9 mouse cellular contexts compared by ENCODE assay signal in the genomic region with DNA sequence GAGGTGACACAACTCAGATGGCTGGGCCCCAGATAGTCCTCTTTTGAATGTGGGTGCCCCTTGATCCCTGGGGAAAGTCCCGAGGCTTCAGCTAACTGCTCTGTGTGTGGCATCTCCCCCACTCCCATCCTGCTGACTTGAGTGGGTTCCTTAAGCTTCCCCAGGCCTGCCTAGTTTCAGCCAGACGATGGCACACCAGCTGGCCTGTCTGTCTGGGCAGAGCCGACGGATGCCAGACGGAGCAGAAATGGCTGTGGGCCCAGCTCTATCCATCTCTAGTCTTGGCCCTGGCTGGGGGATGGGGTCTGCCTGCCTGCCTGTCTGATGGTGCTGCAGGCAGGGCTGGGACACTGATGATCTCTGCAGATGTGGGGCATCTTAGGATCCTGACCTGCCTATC. TPM values are rescaled to one million over a fixed set of nuclear protein-coding genes. Genes with fewer than 3 reads are reported as not detected.
A peak's percentile ranks its signal among the peaks of the same experiment; 100 is the strongest.
DNase-seq lines count a peak whose midpoint lies in the region; ATAC-seq and TF ChIP-seq lines count a peak whose summit lies in the region.
"Had no signal": no experiment of that assay in that cellular context is flagged by ENCODE, and none has a peak within 500 bp of the region (broad histone marks: within the 10 kb centered on the region; RNA-seq: fewer than 3 reads in every experiment).

No protein-coding gene starts in this region.

- peak overlapping the region; percentile 64 for H3K27ac ChIP-seq in midbrain, embryonic 13.5 days
- H3K27ac ChIP-seq in midbrain, embryonic 10.5 days (replicated peaks): no peak overlapping the region
- peak overlapping the region; percentile 30; the same call in 1 of the 2 replicates for H3K27ac ChIP-seq in stomach, postnatal 0 days (replicated peaks)
- no peak overlapping the region for H3K27ac ChIP-seq in kidney, embryonic 16.5 days (ENCODE audit: low read length)
- no peak overlapping the region for H3K27ac ChIP-seq in liver, embryonic 11.5 days (ENCODE audit: low read depth, low read length)

- TF ChIP-seq CTCF in stomach, postnatal 0 days (IDR thresholded peaks at IDR 0.05; ENCODE audit: low read depth): no peak

- DNase-seq in midbrain, embryonic 10.5 days (ENCODE audit: low spot score): no peak
- DNase-seq in frontal cortex, postnatal 10 days (ENCODE audit: low spot score in 2 of 2): peak; percentile 55 to 71
- DNase-seq in left cerebral cortex, postnatal 14 days (ENCODE audit: low spot score in 2 of 2): peak; percentile 63 to 72
- no peak for DNase-seq in stomach, postnatal 0 days (ENCODE audit: low spot score)
- DNase-seq in liver, embryonic 11.5 days (ENCODE audit: low spot score): no peak
- DNase-seq in natural killer cell, adult 2 months (ENCODE audit: low spot score in 2 of 2): no peak

- H3K27me3 ChIP-seq in midbrain, embryonic 13.5 days: no peaks in the 10 kb centered on the region
- H3K27me3 ChIP-seq in midbrain, embryonic 10.5 days (ENCODE audit: low read depth, poor library complexity, severe bottlenecking): peaks cover 7% of the 10 kb centered on the region
- no peaks in the 10 kb centered on the region for H3K27me3 ChIP-seq in stomach, postnatal 0 days (ENCODE audit: control insufficient read depth, insufficient read depth, low read length)
- H3K27me3 ChIP-seq in kidney, embryonic 16.5 days (ENCODE audit: insufficient read depth, low read length): no peaks in the 10 kb centered on the region
- no peaks in the 10 kb centered on the region for H3K27me3 ChIP-seq in liver, embryonic 11.5 days (replicated peaks; ENCODE audit: control insufficient read depth, insufficient read depth, low read length)

- intact Hi-C loops in left cerebral cortex, postnatal 14 days (cut with DNase I): loop anchor here (2.0 to 5.0 kb wide), 5 partner anchors 47 to 352 kb away; no protein-coding TSS in a partner anchor

- no peak overlapping the region for H3K4me2 ChIP-seq in midbrain, embryonic 13.5 days (replicated peaks)
- no peak overlapping the region for H3K4me2 ChIP-seq in stomach, postnatal 0 days (replicated peaks; ENCODE audit: low read depth)
- H3K4me2 ChIP-seq in kidney, embryonic 16.5 days (replicated peaks; ENCODE audit: low read depth, low read length): no peak overlapping the region
- H3K4me2 ChIP-seq in liver, embryonic 11.5 days: no peak overlapping the region

- H3K4me1 ChIP-seq in midbrain, embryonic 13.5 days (replicated peaks): peaks cover 31% of the 10 kb centered on the region
- H3K4me1 ChIP-seq in midbrain, embryonic 10.5 days: peaks cover 30% of the 10 kb centered on the region
- no peaks in the 10 kb centered on the region for H3K4me1 ChIP-seq in stomach, postnatal 0 days (replicated peaks; ENCODE audit: control insufficient read depth, insufficient read depth)
- peaks cover 13% of the 10 kb centered on the region; the same call in 1 of the 2 replicates for H3K4me1 ChIP-seq in kidney, embryonic 16.5 days (ENCODE audit: insufficient read depth, low read length)
- 0 out of 2 replicates have a peak, but pooled peaks cover 2% of the 10 kb centered on the region for H3K4me1 ChIP-seq in liver, embryonic 11.5 days (replicated peaks; ENCODE audit: control insufficient read depth, insufficient read depth, low read length)

- no peak for TF ChIP-seq EP300 in stomach, postnatal 0 days (optimal IDR thresholded peaks at IDR 0.05)

- no peaks in the 10 kb centered on the region for H3K9me3 ChIP-seq in midbrain, embryonic 13.5 days
- H3K9me3 ChIP-seq in midbrain, embryonic 10.5 days (replicated peaks): no peaks in the 10 kb centered on the region
- H3K9me3 ChIP-seq in stomach, postnatal 0 days (ENCODE audit: control insufficient read depth, low read length): no peaks in the 10 kb centered on the region
- H3K9me3 ChIP-seq in kidney, embryonic 16.5 days (ENCODE audit: low read length): no peaks in the 10 kb centered on the region
- no peaks in the 10 kb centered on the region for H3K9me3 ChIP-seq in liver, embryonic 11.5 days (ENCODE audit: control insufficient read depth, low read length)
- H3K9me3 ChIP-seq: G1E had no signal

- no peak overlapping the region for H3K4me3 ChIP-seq in midbrain, embryonic 13.5 days (replicated peaks)
- H3K4me3 ChIP-seq in midbrain, embryonic 10.5 days: no peak overlapping the region
- no peak overlapping the region for H3K4me3 ChIP-seq in stomach, postnatal 0 days (ENCODE audit: low read depth, low read length)
- no peak overlapping the region for H3K4me3 ChIP-seq in kidney, embryonic 16.5 days (ENCODE audit: low read length)
- H3K4me3 ChIP-seq in liver, embryonic 11.5 days (ENCODE audit: low read depth, low read length): no peak overlapping the region

- H3K36me3 ChIP-seq in midbrain, embryonic 13.5 days: peaks cover 71% of the 10 kb centered on the region
- H3K36me3 ChIP-seq in midbrain, embryonic 10.5 days: peaks cover 70% of the 10 kb centered on the region
- peaks cover 23% of the 10 kb centered on the region for H3K36me3 ChIP-seq in stomach, postnatal 0 days (ENCODE audit: control insufficient read depth, insufficient read depth, low read length)
- peaks cover 25% of the 10 kb centered on the region; the same call in 1 of the 2 replicates for H3K36me3 ChIP-seq in kidney, embryonic 16.5 days (ENCODE audit: insufficient read depth, low read length)
- H3K36me3 ChIP-seq in liver, embryonic 11.5 days (ENCODE audit: control insufficient read depth, insufficient read depth, low read length): no peaks in the 10 kb centered on the region

- WGBS in midbrain, embryonic 13.5 days: 70% methylated on average over 5 of the region's 5 CpGs
- whole genome bisulfite sequencing in midbrain, embryonic 10.5 days: 76% methylated on average over 5 of the region's 5 CpGs
- 67% methylated on average over 5 of the region's 5 CpGs for WGBS in stomach, postnatal 0 days
- 54% methylated on average over 5 of the region's 5 CpGs for WGBS in kidney, embryonic 16.5 days
- WGBS in liver, embryonic 11.5 days: 72% methylated on average over 5 of the region's 5 CpGs

- 0 out of 2 replicates have a peak overlapping the region, but pooled peaks have one; percentile 32 for H3K9ac ChIP-seq in midbrain, embryonic 13.5 days (replicated peaks)
- no peak overlapping the region for H3K9ac ChIP-seq in stomach, postnatal 0 days (ENCODE audit: low read length)
- no peak overlapping the region; the same call in 1 of the 2 replicates for H3K9ac ChIP-seq in kidney, embryonic 16.5 days (replicated peaks; ENCODE audit: low read length)
- H3K9ac ChIP-seq in liver, embryonic 11.5 days (ENCODE audit: low read depth, low read length): no peak overlapping the region

- no peak for ATAC-seq in midbrain, embryonic 13.5 days
- no peak for ATAC-seq in stomach, postnatal 0 days (ENCODE audit: low FRiP score, low TSS enrichment)
- ATAC-seq in kidney, embryonic 16.5 days (ENCODE audit: low FRiP score, low TSS enrichment): no peak
- no peak for ATAC-seq in liver, embryonic 11.5 days (replicated peaks; ENCODE audit: low FRiP score)

RNA-seq across cellular contexts. Expression of a gene that starts 22.1 kb away (rescaled TPM):
- polyA plus RNA-seq in midbrain, embryonic 13.5 days (2015; fragmentation: Nextera tagmentation; extraction: Ambion mirVana): 103 TPM in 2 replicates
- polyA plus RNA-seq in midbrain, embryonic 10.5 days (2016; fragmentation: Nextera tagmentation; extraction: Ambion mirVana): 91.9 and 92.2 TPM in 2 replicates
- 10 to 100 TPM; 81.7 to 87.9 TPM for total RNA-seq in left cerebral cortex, postnatal 14 days (2021)
- polyA plus RNA-seq in stomach, postnatal 0 days (2015; fragmentation: Nextera tagmentation; extraction: Ambion mirVana): 51.4 and 53.9 TPM in 2 replicates
- polyA plus RNA-seq in kidney, embryonic 16.5 days (2015; fragmentation: Nextera tagmentation; extraction: Ambion mirVana): 90.4 and 97.7 TPM in 2 replicates
- 73.5 and 74.2 TPM in 2 replicates for polyA plus RNA-seq in liver, embryonic 11.5 days (2014; fragmentation: Nextera tagmentation; extraction: Ambion mirVana)

RNA-seq across cellular contexts. Expression of a gene that starts 36.8 kb away (rescaled TPM):
- polyA plus RNA-seq in midbrain, embryonic 13.5 days (2015; fragmentation: Nextera tagmentation; extraction: Ambion mirVana): 0.40 and 0.66 TPM in 2 replicates
- 1.3 and 1.5 TPM in 2 replicates for polyA plus RNA-seq in midbrain, embryonic 10.5 days (2016; fragmentation: Nextera tagmentation; extraction: Ambion mirVana)
- total RNA-seq in left cerebral cortex, postnatal 14 days (2021): under 1 TPM in 1 of 2 experiments, not detected in 1; 0.51 TPM
- polyA plus RNA-seq in stomach, postnatal 0 days (2015; fragmentation: Nextera tagmentation; extraction: Ambion mirVana): 93.5 and 109 TPM in 2 replicates
- polyA plus RNA-seq in kidney, embryonic 16.5 days (2015; fragmentation: Nextera tagmentation; extraction: Ambion mirVana): 1.1 and 1.5 TPM in 2 replicates
- 0.39 and 0.52 TPM in 2 replicates for polyA plus RNA-seq in liver, embryonic 11.5 days (2014; fragmentation: Nextera tagmentation; extraction: Ambion mirVana)

RNA-seq across cellular contexts. Expression of a gene that starts 53.6 kb away (rescaled TPM):
- polyA plus RNA-seq in midbrain, embryonic 13.5 days (2015; fragmentation: Nextera tagmentation; extraction: Ambion mirVana): 18.2 and 21.8 TPM in 2 replicates
- 19.2 and 20.0 TPM in 2 replicates for polyA plus RNA-seq in midbrain, embryonic 10.5 days (2016; fragmentation: Nextera tagmentation; extraction: Ambion mirVana)
- 10 to 100 TPM; 56.6 to 60.8 TPM for total RNA-seq in left cerebral cortex, postnatal 14 days (2021)
- polyA plus RNA-seq in stomach, postnatal 0 days (2015; fragmentation: Nextera tagmentation; extraction: Ambion mirVana): 6.2 and 7.7 TPM in 2 replicates
- polyA plus RNA-seq in kidney, embryonic 16.5 days (2015; fragmentation: Nextera tagmentation; extraction: Ambion mirVana): 12.9 and 14.4 TPM in 2 replicates
- 14.0 and 14.5 TPM in 2 replicates for polyA plus RNA-seq in liver, embryonic 11.5 days (2014; fragmentation: Nextera tagmentation; extraction: Ambion mirVana)

RNA-seq across cellular contexts. Expression of a gene that starts 59.1 kb away (rescaled TPM):
- 0.79 and 2.3 TPM in 2 replicates for polyA plus RNA-seq in midbrain, embryonic 13.5 days (2015; fragmentation: Nextera tagmentation; extraction: Ambion mirVana)
- 2.6 and 3.0 TPM in 2 replicates for polyA plus RNA-seq in midbrain, embryonic 10.5 days (2016; fragmentation: Nextera tagmentation; extraction: Ambion mirVana)
- total RNA-seq in left cerebral cortex, postnatal 14 days (2021): 1 to 10 TPM; 2.3 to 5.8 TPM
- 17.6 and 21.5 TPM in 2 replicates for polyA plus RNA-seq in stomach, postnatal 0 days (2015; fragmentation: Nextera tagmentation; extraction: Ambion mirVana)
- 3.8 TPM in 2 replicates for polyA plus RNA-seq in kidney, embryonic 16.5 days (2015; fragmentation: Nextera tagmentation; extraction: Ambion mirVana)
- polyA plus RNA-seq in liver, embryonic 11.5 days (2014; fragmentation: Nextera tagmentation; extraction: Ambion mirVana): 2.2 and 3.5 TPM in 2 replicates

Comparison
In these comparisons a context has a peak if more than half of its experiments do, and no peak if none do; other contexts are left out.
1. H3K27ac ChIP-seq: peak in midbrain, embryonic 13.5 days (single experiment) and stomach, postnatal 0 days (single experiment); none in midbrain, embryonic 10.5 days (single experiment), kidney, embryonic 16.5 days (single experiment) and liver, embryonic 11.5 days (single experiment).
2. DNase-seq: peak in frontal cortex, postnatal 10 days (2 of 2) and left cerebral cortex, postnatal 14 days (2 of 2); none in midbrain, embryonic 10.5 days (single experiment), stomach, postnatal 0 days (single experiment), liver, embryonic 11.5 days (single experiment) and natural killer cell, adult 2 months (0 of 2).
3. RNA of a gene that starts 36.8 kb away (polyA plus RNA-seq): 93.5 to 109 TPM in stomach, postnatal 0 days; 1.1 to 1.5 TPM in kidney, embryonic 16.5 days, 1.3 to 1.5 TPM in midbrain, embryonic 10.5 days, 0.40 to 0.66 TPM in midbrain, embryonic 13.5 days and 0.39 to 0.52 TPM in liver, embryonic 11.5 days; every median in the first group is over 10 times any median in the second.